Mouse (Mus musculus) neural tube, embryonic 12.5 days (tissue): Measurements from ENCODE around the gene Tspan17. TPM values are rescaled to one million over a fixed set of nuclear protein-coding genes. Genes with fewer than 3 reads are reported as not detected.

Source experiments
- ATAC-seq: fragments of 200-750 bp; cut with Nextera tagmentation; 2 replicates; pipeline ENCODE4 v1.8.0; 2017; ENCODE audit warnings: low read depth, mild to moderate bottlenecking, moderate TSS enrichment, moderate library complexity; ENCODE audit not compliant: low FRiP score
- H3K27ac ChIP-seq: fragments of 300-500 bp; sonication (generic); 2 replicates; pipeline ENCODE4 v1.5.1; 2016
- H3K27me3 ChIP-seq: fragments of 300-500 bp; sonication (generic); replicated peaks from 2 replicates; pipeline ENCODE4 v1.6.1; 2016; ENCODE audit warnings: mild to moderate bottlenecking
- H3K36me3 ChIP-seq: fragments of 300-500 bp; sonication (generic); 2 replicates; pipeline ENCODE4 v1.6.1; 2016; ENCODE audit warnings: mild to moderate bottlenecking
- H3K4me1 ChIP-seq: fragments of 300-500 bp; sonication (generic); 2 replicates; pipeline ENCODE4 v1.6.1; 2016
- H3K4me2 ChIP-seq: fragments of 300-500 bp; sonication (generic); replicated peaks from 2 replicates; pipeline ENCODE4 v1.6.1; 2016; ENCODE audit warnings: mild to moderate bottlenecking
- H3K4me3 ChIP-seq: fragments of 300-500 bp; sonication (generic); 2 replicates; pipeline ENCODE4 v1.5.1; 2016
- H3K9ac ChIP-seq: fragments of 300-500 bp; sonication (generic); 2 replicates; pipeline ENCODE4 v1.6.1; 2016; ENCODE audit warnings: mild to moderate bottlenecking
- H3K9me3 ChIP-seq: fragments of 300-500 bp; sonication (generic); 2 replicates; pipeline ENCODE4 v1.6.1; 2016; ENCODE audit warnings: mild to moderate bottlenecking
- WGBS: fragments of 180-500 bp; shearing (Covaris S2); methylation state at CpG from one replicate; pipeline ENCODE4 v1.1.7; 2016; 5-methylcytosine and 5-hydroxymethylcytosine counted together
- polyA plus RNA-seq: library from polyadenylated mRNA; unstranded; fragments of >200 nt; fragmentation: Nextera tagmentation; extraction: Ambion mirVana; gene quantifications from 2 replicates; pipeline ENCODE4 v1.2.1, GENCODE M21; 2016

Gene Tspan17
- polyA plus RNA-seq, 1 experiment from 2014 or later = 59.0 TPM

- Histone ChIP-seq H3K27me3 (peaks cover 34% of the 10 kb centered on the region), H3K9ac (no peak overlapping the region), H3K27ac (no peak overlapping the region), H3K4me2 (no peak overlapping the region; the same call in 1 of the 2 replicates), H3K9me3 (no peaks in the 10 kb centered on the region), H3K4me1 (peaks cover 46% of the 10 kb centered on the region), H3K4me3 (no peak overlapping the region), H3K36me3 (no peaks in the 10 kb centered on the region)
- ATAC-seq = no peak
- WGBS = 24% methylated on average over 9 of the region's 9 CpGs
Observed at GRCm38 (mm10) chr13:54755201-54755830, 33.9 kb upstream of the Tspan17 start.

GRCm38 (mm10) chr13:54756156-54756712 lies 32.9 kb upstream of the Tspan17 start:
- Histone ChIP-seq H3K27me3 (peaks cover 29% of the 10 kb centered on the region), H3K9ac (no peak overlapping the region), H3K27ac (no peak overlapping the region), H3K9me3 (no peaks in the 10 kb centered on the region), H3K4me1 (peaks cover 48% of the 10 kb centered on the region), H3K4me3 (no peak overlapping the region), H3K4me2 (no peak overlapping the region), H3K36me3 (no peaks in the 10 kb centered on the region)
- ATAC-seq = no peak
- WGBS = 89% methylated on average over 8 of the region's 8 CpGs

- no peak for ATAC-seq
- H3K27me3 ChIP-seq = peaks cover 20% of the 10 kb centered on the region
Observed at GRCm38 (mm10) chr13:54757093-54757830, 31.9 kb upstream of the Tspan17 start.

GRCm38 (mm10) chr13:54758045-54758755 lies 31.0 kb upstream of the Tspan17 start:
- under 1% methylated on average over 43 of the region's 43 CpGs for WGBS
- Histone ChIP-seq H3K4me1 (peaks cover 48% of the 10 kb centered on the region), H3K27me3 (peaks cover 18% of the 10 kb centered on the region), H3K4me2 (peak overlapping the region; percentile 81), H3K9ac (peak overlapping the region; percentile 47), H3K36me3 (no peaks in the 10 kb centered on the region), H3K27ac (peak overlapping the region; percentile 65), H3K9me3 (no peaks in the 10 kb centered on the region), H3K4me3 (peak overlapping the region; percentile 40)
- peak; percentile 83 for ATAC-seq

More at GRCm38 (mm10) chr13:54757093-54757830, 31.9 kb upstream of the Tspan17 start:
- Histone ChIP-seq H3K27ac (peak overlapping the region; percentile 65), H3K4me2 (peak overlapping the region; percentile 81), H3K4me1 (peaks cover 48% of the 10 kb centered on the region), H3K9ac (peak overlapping the region; percentile 47; the same call in 1 of the 2 replicates), H3K4me3 (peak overlapping the region; percentile 40), H3K36me3 (no peaks in the 10 kb centered on the region), H3K9me3 (no peaks in the 10 kb centered on the region)
- WGBS = 38% methylated on average over 10 of the region's 10 CpGs

- peak overlapping the region; percentile 81 for H3K4me2 ChIP-seq
- H3K36me3 ChIP-seq = no peaks in the 10 kb centered on the region
- no peaks in the 10 kb centered on the region for H3K9me3 ChIP-seq
- H3K9ac ChIP-seq = peak overlapping the region; percentile 47
- H3K27ac ChIP-seq = no peak overlapping the region
- peak overlapping the region; percentile 40 for H3K4me3 ChIP-seq
- peaks cover 18% of the 10 kb centered on the region for H3K27me3 ChIP-seq
- peak; percentile 11; the same call in 1 of the 2 replicates for ATAC-seq
- 1% methylated on average over 29 of the region's 29 CpGs for WGBS
- H3K4me1 ChIP-seq = peaks cover 48% of the 10 kb centered on the region
Observed at GRCm38 (mm10) chr13:54758756-54759470, 30.3 kb upstream of the Tspan17 start.

GRCm38 (mm10) chr13:54759496-54759895 lies 29.7 kb upstream of the Tspan17 start:
- Histone ChIP-seq H3K36me3 (no peaks in the 10 kb centered on the region), H3K4me3 (no peak overlapping the region), H3K9ac (peak overlapping the region; percentile 47; the same call in 1 of the 2 replicates), H3K27ac (no peak overlapping the region), H3K9me3 (no peaks in the 10 kb centered on the region), H3K4me2 (peak overlapping the region; percentile 81), H3K27me3 (peaks cover 24% of the 10 kb centered on the region), H3K4me1 (peaks cover 46% of the 10 kb centered on the region)
- WGBS = 6% methylated on average over 7 of the region's 7 CpGs
- ATAC-seq = 0 out of 2 replicates have a peak, but pooled peaks have one; percentile 3

- no peaks in the 10 kb centered on the region for H3K9me3 ChIP-seq
- WGBS = 66% methylated on average over 8 of the region's 8 CpGs
- no peak overlapping the region for H3K4me3 ChIP-seq
- peaks cover 32% of the 10 kb centered on the region for H3K27me3 ChIP-seq
- no peak for ATAC-seq
- peaks cover 40% of the 10 kb centered on the region for H3K4me1 ChIP-seq
- no peak overlapping the region; the same call in 1 of the 2 replicates for H3K4me2 ChIP-seq
- no peaks in the 10 kb centered on the region for H3K36me3 ChIP-seq
- H3K9ac ChIP-seq = no peak overlapping the region
- no peak overlapping the region for H3K27ac ChIP-seq
Observed at GRCm38 (mm10) chr13:54760164-54760795, 28.9 kb upstream of the Tspan17 start.

- no peak for ATAC-seq
- Histone ChIP-seq H3K36me3 (no peaks in the 10 kb centered on the region), H3K27ac (no peak overlapping the region), H3K27me3 (peaks cover 38% of the 10 kb centered on the region), H3K4me3 (no peak overlapping the region), H3K9ac (no peak overlapping the region), H3K4me1 (peaks cover 40% of the 10 kb centered on the region), H3K9me3 (no peaks in the 10 kb centered on the region), H3K4me2 (no peak overlapping the region)
- 80% methylated on average over 7 of the region's 7 CpGs for WGBS
Observed at GRCm38 (mm10) chr13:54760906-54761305, 28.3 kb upstream of the Tspan17 start.

GRCm38 (mm10) chr13:54765281-54766191 lies 23.6 kb upstream of the Tspan17 start:
- Histone ChIP-seq H3K27me3 (peaks cover 56% of the 10 kb centered on the region), H3K9me3 (no peaks in the 10 kb centered on the region), H3K4me2 (peak overlapping the region; percentile 77), H3K4me1 (peaks cover 14% of the 10 kb centered on the region), H3K9ac (peak overlapping the region; percentile 44), H3K27ac (no peak overlapping the region), H3K4me3 (peak overlapping the region; percentile 41), H3K36me3 (no peaks in the 10 kb centered on the region)
- peak; percentile 61; the same call in 1 of the 2 replicates for ATAC-seq
- WGBS = 4% methylated on average over 44 of the region's 44 CpGs

- Histone ChIP-seq H3K9me3 (no peaks in the 10 kb centered on the region), H3K4me1 (peaks cover 14% of the 10 kb centered on the region), H3K36me3 (no peaks in the 10 kb centered on the region), H3K9ac (peak within 1 kb of the TSS; percentile 44), H3K4me3 (peak within 1 kb of the TSS; percentile 41), H3K27me3 (peaks cover 53% of the 10 kb centered on the region), H3K27ac (no peak within 1 kb of the TSS), H3K4me2 (peak within 1 kb of the TSS; percentile 77)
- ATAC-seq = peak; percentile 75
- under 1% methylated on average over 35 of the region's 35 CpGs for WGBS
Observed at GRCm38 (mm10) chr13:54766192-54766768, 22.9 kb upstream of the Tspan17 start, which contains the start of gene Sncb. TSS of gene Sncb (minus strand) at chr13:54766595.
